Comparison of ENCODE assay signal across 10 mouse cellular contexts in genomic region chr1:36883805-36884204, GRCm38 (mm10). TPM values are rescaled to one million over a fixed set of nuclear protein-coding genes. Genes with fewer than 3 reads are reported as not detected.
DNase-seq lines count a peak whose midpoint lies in the region; ATAC-seq and TF ChIP-seq lines count a peak whose summit lies in the region.
"Had no signal": no experiment of that assay in that cellular context is flagged by ENCODE, and none has a peak within 500 bp of the region (broad histone marks: within the 10 kb centered on the region; RNA-seq: fewer than 3 reads in every experiment).

No protein-coding gene starts in this region.

- no peak overlapping the region for H3K4me3 ChIP-seq in kidney, postnatal 0 days (replicated peaks; ENCODE audit: low read depth, low read length)
- no peak overlapping the region for H3K4me3 ChIP-seq in heart, embryonic 16.5 days (ENCODE audit: low read length)
- H3K4me3 ChIP-seq in myocyte: no peak overlapping the region

- H3K79me2 ChIP-seq in myocyte (ENCODE audit: control insufficient read depth, insufficient read depth): peaks cover 4% of the 10 kb centered on the region

- no peak for ATAC-seq in kidney, postnatal 0 days (replicated peaks; ENCODE audit: low FRiP score, low read depth)
- ATAC-seq in heart, embryonic 16.5 days (replicated peaks; ENCODE audit: extremely low read depth, insufficient read depth, low FRiP score): 0 out of 2 replicates have a peak, but pooled peaks have one; percentile 33
- ATAC-seq: hindbrain, embryonic 16.5 days had no signal

- H3K4me1 ChIP-seq in kidney, postnatal 0 days (replicated peaks; ENCODE audit: insufficient read depth, low read length): peaks cover 16% of the 10 kb centered on the region; the same call in 1 of the 2 replicates
- peaks cover 45% of the 10 kb centered on the region for H3K4me1 ChIP-seq in heart, embryonic 16.5 days (ENCODE audit: control insufficient read depth, insufficient read depth, low read length)

- no peak for TF ChIP-seq CTCF in kidney, postnatal 0 days (IDR thresholded peaks at IDR 0.05; ENCODE audit: low read depth)

- H3K27ac ChIP-seq in kidney, postnatal 0 days: no peak overlapping the region
- H3K27ac ChIP-seq in heart, embryonic 16.5 days (ENCODE audit: low read length): peak overlapping the region; percentile 24
- H3K27ac ChIP-seq: liver, embryonic 14.5 days had no signal

- H3K36me3 ChIP-seq in kidney, postnatal 0 days (ENCODE audit: insufficient read depth, low read length): peaks cover 7% of the 10 kb centered on the region; the same call in 1 of the 2 replicates
- H3K36me3 ChIP-seq in heart, embryonic 16.5 days (ENCODE audit: control insufficient read depth, insufficient read depth): no peaks in the 10 kb centered on the region
- H3K36me3 ChIP-seq in myocyte (ENCODE audit: control insufficient read depth, insufficient read depth): no peaks in the 10 kb centered on the region

- no peaks in the 10 kb centered on the region for H3K9me3 ChIP-seq in kidney, postnatal 0 days (replicated peaks; ENCODE audit: low read length)
- no peaks in the 10 kb centered on the region for H3K9me3 ChIP-seq in heart, embryonic 16.5 days (replicated peaks; ENCODE audit: control insufficient read depth, low read length)

- H3K9ac ChIP-seq in kidney, postnatal 0 days (ENCODE audit: low read depth, low read length): no peak overlapping the region
- H3K9ac ChIP-seq in heart, embryonic 16.5 days (ENCODE audit: low read length): no peak overlapping the region
- H3K9ac ChIP-seq: liver, embryonic 14.5 days had no signal

- 59% methylated on average over 2 of the region's 2 CpGs for whole genome bisulfite sequencing in kidney, postnatal 0 days
- 61% methylated on average over 2 of the region's 2 CpGs for WGBS in heart, embryonic 16.5 days

- H3ac ChIP-seq in myocyte (ENCODE audit: control insufficient read depth, insufficient read length): no peak overlapping the region

- TF ChIP-seq POLR2A in myocyte (IDR thresholded peaks at IDR 0.05; ENCODE audit: insufficient read length, low read depth): no peak

- peak; percentile 44 for DNase-seq in kidney, postnatal 0 days (ENCODE audit: low spot score)
- DNase-seq in kidney, postnatal 25 days: no peak
- DNase-seq in T-cell, adult 2 months (ENCODE audit: low spot score): peak; percentile 38
- no peak for DNase-seq in frontal cortex, postnatal 36 days (ENCODE audit: low spot score in 2 of 2)
- DNase-seq in layer of hippocampus, adult 11-12 months (ENCODE audit: low spot score): no peak
- DNase-seq: right cerebral cortex, postnatal 25 days had no signal

- H3K4me2 ChIP-seq in kidney, postnatal 0 days (ENCODE audit: low read length): no peak overlapping the region
- H3K4me2 ChIP-seq in heart, embryonic 16.5 days (ENCODE audit: low read depth, low read length): no peak overlapping the region
- H3K4me2 ChIP-seq in myocyte (ENCODE audit: low read depth): peak overlapping the region; percentile 27

- H3K27me3 ChIP-seq in kidney, postnatal 0 days (ENCODE audit: insufficient read depth, low read length): no peaks in the 10 kb centered on the region
- H3K27me3 ChIP-seq in heart, embryonic 16.5 days (ENCODE audit: control insufficient read depth, insufficient read depth, low read length): no peaks in the 10 kb centered on the region
- H3K27me3 ChIP-seq in myocyte (ENCODE audit: control insufficient read depth, insufficient read depth, insufficient read length): no peaks in the 10 kb centered on the region

TF ChIP-seq in myocyte, 11 proteins besides CTCF, POLR2A, EP300 and RAD21:
- no peak for TF ChIP-seq TCF12 (IDR thresholded peaks at IDR 0.05; ENCODE audit: insufficient read depth, poor library complexity, severe bottlenecking)
- no peak for TF ChIP-seq SRF (IDR thresholded peaks at IDR 0.05; ENCODE audit: control insufficient read depth, insufficient read length, low read depth)
- no peak for TF ChIP-seq MYOD1 (IDR thresholded peaks at IDR 0.05; ENCODE audit: control insufficient read depth in 1 of 3, insufficient read length in 2 of 3, low read depth in 2 of 3)
- no peak for TF ChIP-seq MAX (IDR thresholded peaks at IDR 0.05; ENCODE audit: low read depth)
- no peak for TF ChIP-seq POLR2AphosphoS2 (IDR thresholded peaks at IDR 0.05; ENCODE audit: insufficient read length, low read depth)
- no peak for TF ChIP-seq TCF3 (IDR thresholded peaks at IDR 0.05; ENCODE audit: insufficient read length, low read depth)
- no peak for TF ChIP-seq E2F4 (IDR thresholded peaks at IDR 0.05; ENCODE audit: insufficient read depth)
- TF ChIP-seq CEBPB (IDR thresholded peaks at IDR 0.05; ENCODE audit: insufficient read depth, poor library complexity, severe bottlenecking): no peak
- TF ChIP-seq USF1 (IDR thresholded peaks at IDR 0.05; ENCODE audit: low read depth): no peak
- no peak for TF ChIP-seq MYOG (IDR thresholded peaks at IDR 0.05; ENCODE audit: control insufficient read depth in 1 of 3, insufficient read depth in 1 of 3, insufficient read length in 2 of 3, low read depth in 2 of 3)
- no peak for TF ChIP-seq REST (IDR thresholded peaks at IDR 0.05; ENCODE audit: insufficient read depth, insufficient read length)

RNA-seq across cellular contexts. Expression of gene Tmem131, which starts 59.7 kb away (rescaled TPM):
- 9.0 and 9.2 TPM in 2 replicates for polyA plus RNA-seq in kidney, postnatal 0 days (2015; fragmentation: Nextera tagmentation; extraction: Ambion mirVana)
- polyA plus RNA-seq in heart, embryonic 16.5 days (2015; fragmentation: Nextera tagmentation; extraction: Ambion mirVana): 8.9 and 9.0 TPM in 2 replicates
- polyA plus RNA-seq in myocyte (2012; fragmentation: generic; extraction: Trizol): 12.2 TPM

Comparison
In these comparisons a context has a peak if more than half of its experiments do, and no peak if none do; other contexts are left out.
1. DNase-seq: peak in kidney, postnatal 0 days (single experiment) and T-cell, adult 2 months (single experiment); none in kidney, postnatal 25 days (0 of 2), frontal cortex, postnatal 36 days (0 of 2) and layer of hippocampus, adult 11-12 months (single experiment).